Mouse (Mus musculus): ENCODE measurements around the gene Vmn1r160. TPM values are rescaled to one million over a fixed set of nuclear protein-coding genes. Genes with fewer than 3 reads are reported as not detected.
"Not testable (repeated sequence)": the region's sequence is repeated elsewhere in the genome, so short reads cannot be mapped to it uniquely, and the experiment has no call there.

The Vmn1r160 gene
- polyA plus RNA-seq (2015; fragmentation: Nextera tagmentation; extraction: Ambion mirVana) = not detected in 2 replicates

DNA sequence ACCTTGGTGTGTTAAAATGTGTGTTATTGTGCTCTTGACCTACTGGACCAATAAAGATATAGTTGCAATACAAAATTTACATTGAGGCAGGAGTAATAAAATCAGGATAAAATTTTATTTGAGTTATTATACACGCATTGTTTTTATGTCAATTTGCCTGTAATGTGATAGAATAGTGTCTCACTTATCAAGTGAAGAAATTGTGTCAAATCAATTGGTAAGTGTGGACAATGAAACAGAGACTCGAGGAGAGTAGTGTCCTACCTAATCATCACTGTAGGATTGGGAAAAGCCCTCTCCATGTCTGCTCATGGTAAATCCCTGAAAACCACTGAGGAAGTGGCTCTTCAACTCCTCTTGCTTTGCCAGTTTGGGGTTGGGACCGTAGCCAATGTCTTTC is at the start of gene Vmn1r160:
Gene Vmn1r160 (plus strand): TSS at position 301 of the 400 bp plus-strand sequence.
- H3K27ac ChIP-seq (ENCODE audit: low read length); H3K9me3 ChIP-seq (replicated peaks; ENCODE audit: control insufficient read depth, low read length); H3K36me3 ChIP-seq (ENCODE audit: control insufficient read depth, insufficient read depth, low read length); H3K4me1 ChIP-seq (ENCODE audit: control insufficient read depth, insufficient read depth, low read length); H3K27me3 ChIP-seq (ENCODE audit: control insufficient read depth, insufficient read depth, low read length); H3K4me2 ChIP-seq (ENCODE audit: low read depth, low read length); H3K9ac ChIP-seq (ENCODE audit: low read length); H3K4me3 ChIP-seq (replicated peaks; ENCODE audit: low read length); ATAC-seq (ENCODE audit: insufficient read depth, low FRiP score): not testable (repeated sequence)
- WGBS = 33% methylated on average over 1 of the region's 3 CpGs

DNA sequence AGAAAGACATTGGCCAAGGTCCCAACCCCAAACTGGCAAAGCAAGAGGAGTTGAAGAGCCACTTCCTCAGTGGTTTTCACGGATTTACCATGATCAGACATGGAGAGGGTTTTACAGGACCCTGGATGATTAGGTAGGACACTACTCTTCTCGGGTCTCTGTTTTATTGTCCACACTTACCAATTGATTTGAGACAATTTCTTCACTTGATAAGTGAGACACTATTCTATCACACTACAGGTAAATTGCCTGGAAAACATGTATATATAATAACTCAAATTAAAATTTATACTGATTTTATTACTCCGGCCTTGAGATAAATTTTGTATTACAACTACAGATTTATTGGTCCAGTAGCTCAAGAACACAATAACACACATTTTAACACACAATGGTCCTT is 27.5 kb upstream of the Vmn1r160 start, which contains the start of gene Vmn1r159:
Gene Vmn1r159 (minus strand): TSS at position 101 of the 400 bp plus-strand sequence.
- not testable (repeated sequence) for H3K4me2 ChIP-seq (ENCODE audit: low read depth, low read length); ATAC-seq (ENCODE audit: insufficient read depth, low FRiP score); H3K27me3 ChIP-seq (ENCODE audit: control insufficient read depth, insufficient read depth, low read length); H3K9ac ChIP-seq (ENCODE audit: low read length); H3K36me3 ChIP-seq (ENCODE audit: control insufficient read depth, insufficient read depth, low read length); H3K4me3 ChIP-seq (replicated peaks; ENCODE audit: low read length); H3K27ac ChIP-seq (ENCODE audit: low read length); H3K9me3 ChIP-seq (replicated peaks; ENCODE audit: control insufficient read depth, low read length); H3K4me1 ChIP-seq (ENCODE audit: control insufficient read depth, insufficient read depth, low read length)
- WGBS = 58% methylated on average over 2 of the region's 3 CpGs

Other genes starting within 250 kb of the Vmn1r160 start
- not detected in 2 replicates for gene Vmn1r155, start 213.2 kb upstream of the Vmn1r160 start, polyA plus RNA-seq (2015; fragmentation: Nextera tagmentation; extraction: Ambion mirVana)
- not detected in 2 replicates for gene Gm8693, start 178.9 kb upstream of the Vmn1r160 start, polyA plus RNA-seq (2015; fragmentation: Nextera tagmentation; extraction: Ambion mirVana)
- gene Gm4567, start 151.5 kb upstream of the Vmn1r160 start, polyA plus RNA-seq (2015; fragmentation: Nextera tagmentation; extraction: Ambion mirVana) = not detected in 2 replicates
- not detected in 2 replicates for gene Vmn1r157, start 109.5 kb upstream of the Vmn1r160 start, polyA plus RNA-seq (2015; fragmentation: Nextera tagmentation; extraction: Ambion mirVana)
- gene Vmn1r158, start 80.4 kb upstream of the Vmn1r160 start, polyA plus RNA-seq (2015; fragmentation: Nextera tagmentation; extraction: Ambion mirVana) = not detected in 2 replicates
- gene Vmn1r159, start 27.6 kb upstream of the Vmn1r160 start, polyA plus RNA-seq (2015; fragmentation: Nextera tagmentation; extraction: Ambion mirVana) = not detected in 2 replicates
- not detected in 2 replicates for gene Gm4214, start 113.4 kb downstream of the Vmn1r160 start, polyA plus RNA-seq (2015; fragmentation: Nextera tagmentation; extraction: Ambion mirVana)
- gene Gm4216, start 148.7 kb downstream of the Vmn1r160 start, polyA plus RNA-seq (2015; fragmentation: Nextera tagmentation; extraction: Ambion mirVana) = not detected in 2 replicates
- gene Vmn1r163, start 184.3 kb downstream of the Vmn1r160 start, polyA plus RNA-seq (2015; fragmentation: Nextera tagmentation; extraction: Ambion mirVana) = not detected in 2 replicates
- gene Gm8720, start 196.2 kb downstream of the Vmn1r160 start, polyA plus RNA-seq (2015; fragmentation: Nextera tagmentation; extraction: Ambion mirVana) = not detected in 2 replicates